Mouse (Mus musculus) heart, adult 2 months (tissue): ENCODE measurements around the gene B3gnt2.

Experiments used
- CTCF ChIP-seq: fragments of 200-600 bp; IDR thresholded peaks from 2 replicates; pipeline ENCODE4 v1.8.1; 2022; ENCODE audit warnings: antibody characterized with exemption, mild to moderate bottlenecking, moderate library complexity
- EP300 ChIP-seq: fragments of 200-500 bp; IDR thresholded peaks from 2 replicates; pipeline ENCODE4 v1.6.1; 2011; ENCODE audit warnings: low read depth, low read length, control low read depth; ENCODE audit not compliant: insufficient read depth
- POLR2A ChIP-seq: fragments of 200-500 bp; IDR thresholded peaks from 2 replicates; pipeline ENCODE4 v1.6.1; 2011; ENCODE audit warnings: mild to moderate bottlenecking, low read depth, low read length, control low read depth; ENCODE audit not compliant: insufficient read depth

DNA sequence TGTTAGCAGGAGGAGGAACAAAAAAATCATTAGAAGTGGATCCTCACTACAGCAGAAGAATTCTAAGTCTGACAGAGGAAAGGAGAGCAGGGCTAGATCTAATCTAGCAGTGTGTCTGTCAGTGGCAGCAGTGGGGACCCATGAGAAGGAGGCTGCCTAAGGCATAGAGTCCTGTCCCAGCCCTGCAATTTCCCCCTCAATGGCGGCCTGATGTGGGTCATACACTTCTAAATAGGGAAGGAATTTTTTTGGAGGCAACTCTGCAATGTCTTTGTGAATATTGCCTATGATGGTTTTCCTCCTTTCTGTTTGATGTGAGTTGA is 66.9 kb downstream of the B3gnt2 start:
- TF ChIP-seq CTCF (no peak), POLR2A (no peak), EP300 (no peak)
